ENCODE assay signal across 21 mouse cellular contexts in the genomic region with DNA sequence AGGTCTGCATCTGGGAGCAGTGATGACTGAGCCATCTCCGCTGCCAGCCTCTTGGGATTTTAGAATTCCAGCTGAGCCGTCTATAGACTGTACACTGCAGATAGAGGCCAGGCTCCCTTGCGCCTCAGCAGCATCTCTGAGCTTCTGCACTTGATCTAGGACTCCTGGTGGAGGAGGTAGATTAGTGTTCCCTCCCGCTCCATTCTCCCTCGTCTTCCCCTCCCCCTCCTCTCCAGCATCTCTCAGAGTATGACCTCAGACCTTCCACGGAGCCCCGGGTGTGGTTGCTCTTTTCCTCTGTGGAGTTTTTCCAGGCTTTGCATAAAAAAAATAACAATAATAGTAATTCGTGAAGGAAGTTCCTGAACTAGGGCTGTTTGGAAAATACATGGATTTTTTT.
A peak's percentile ranks its signal among the peaks of the same experiment; 100 is the strongest.
DNase-seq lines count a peak whose midpoint lies in the region; ATAC-seq and TF ChIP-seq lines count a peak whose summit lies in the region.
"Had no signal": no experiment of that assay in that cellular context is flagged by ENCODE, and none has a peak within 500 bp of the region (broad histone marks: within the 10 kb centered on the region; RNA-seq: fewer than 3 reads in every experiment).

No protein-coding gene starts in this region.

- ATAC-seq in lung, postnatal 0 days, result 0 out of 2 replicates have a peak, but pooled peaks have one; percentile 30
- ATAC-seq in forebrain, postnatal 0 days, result no peak
- ATAC-seq: forebrain, embryonic 13.5 days; hindbrain, embryonic 16.5 days; inflammation-experienced regulatory T-cells, adult 6 months had no signal

- WGBS in heart, embryonic 10.5 days, result 22% methylated on average over 8 of the region's 8 CpGs
- 35% methylated on average over 8 of the region's 8 CpGs for WGBS in lung, postnatal 0 days
- WGBS in forebrain, postnatal 0 days, result 41% methylated on average over 8 of the region's 8 CpGs

- H3K27me3 ChIP-seq in heart, embryonic 10.5 days (ENCODE audit: insufficient read depth, poor library complexity, severe bottlenecking), result 0 out of 2 replicates have a peak, but pooled peaks cover 3% of the 10 kb centered on the region
- no peaks in the 10 kb centered on the region for H3K27me3 ChIP-seq in lung, postnatal 0 days (replicated peaks; ENCODE audit: insufficient read depth, low read length)
- H3K27me3 ChIP-seq in forebrain, postnatal 0 days (ENCODE audit: insufficient read depth, low read length), result no peaks in the 10 kb centered on the region
- H3K27me3 ChIP-seq: forebrain, embryonic 13.5 days; hindbrain, embryonic 12.5 days had no signal

- no peaks in the 10 kb centered on the region for H3K9me3 ChIP-seq in heart, embryonic 10.5 days
- peaks cover 1% of the 10 kb centered on the region; the same call in 1 of the 2 replicates for H3K9me3 ChIP-seq in lung, postnatal 0 days (ENCODE audit: low read length)
- H3K9me3 ChIP-seq in forebrain, postnatal 0 days (ENCODE audit: low read length), result 0 out of 2 replicates have a peak, but pooled peaks cover under 1% of the 10 kb centered on the region
- H3K9me3 ChIP-seq: embryonic facial prominence, embryonic 10.5 days; forebrain, embryonic 13.5 days; G1E; hindbrain, embryonic 12.5 days had no signal

- no peak for TF ChIP-seq EP300 in lung, postnatal 0 days (IDR thresholded peaks at IDR 0.05)

- no peak for TF ChIP-seq CTCF in lung, postnatal 0 days (IDR thresholded peaks at IDR 0.05)
- no peak for TF ChIP-seq CTCF in forebrain, postnatal 0 days (IDR thresholded peaks at IDR 0.05; ENCODE audit: low read depth)

- peaks cover 24% of the 10 kb centered on the region for H3K4me1 ChIP-seq in heart, embryonic 10.5 days
- no peaks in the 10 kb centered on the region for H3K4me1 ChIP-seq in lung, postnatal 0 days (ENCODE audit: insufficient read depth, low read depth, low read length)
- H3K4me1 ChIP-seq in forebrain, postnatal 0 days (ENCODE audit: insufficient read depth), result no peaks in the 10 kb centered on the region
- H3K4me1 ChIP-seq: forebrain, embryonic 13.5 days had no signal

- DNase-seq in heart, embryonic 10.5 days (ENCODE audit: low spot score), result no peak
- DNase-seq in heart, postnatal 25 days (ENCODE audit: low spot score), result no peak
- DNase-seq in lung, postnatal 0 days (ENCODE audit: low spot score), result peak; percentile 35
- DNase-seq in lung, postnatal 10 days, result no peak
- peak; percentile 61 for DNase-seq in MN1 (ENCODE audit: low spot score)
- peak; percentile 33 for DNase-seq in ZHBTc4 (ENCODE audit: low read depth, low spot score)
- no peak for DNase-seq in forebrain, postnatal 0 days
- DNase-seq: adrenal gland, adult 2 months; adrenal gland, postnatal 25 days; cerebellum, adult 18-20 months; cerebellum, adult 9-11 months; gastrocnemius, postnatal 10 days; kidney, adult 11 months; kidney, adult 9 months had no signal

- H3K9ac ChIP-seq in lung, postnatal 0 days (replicated peaks; ENCODE audit: low read depth), result no peak overlapping the region
- no peak overlapping the region for H3K9ac ChIP-seq in forebrain, postnatal 0 days
- H3K9ac ChIP-seq: forebrain, embryonic 13.5 days; hindbrain, embryonic 12.5 days had no signal

- H3K36me3 ChIP-seq in heart, embryonic 10.5 days, result no peaks in the 10 kb centered on the region
- no peaks in the 10 kb centered on the region for H3K36me3 ChIP-seq in lung, postnatal 0 days (ENCODE audit: insufficient read depth, low read length)
- H3K36me3 ChIP-seq in forebrain, postnatal 0 days (ENCODE audit: insufficient read depth), result no peaks in the 10 kb centered on the region
- H3K36me3 ChIP-seq: embryonic facial prominence, embryonic 10.5 days; G1E; hindbrain, embryonic 12.5 days had no signal

- intact Hi-C loops in heart, postnatal 25 days (cut with DNase I), result no loop called here

- no peak overlapping the region for H3K4me2 ChIP-seq in lung, postnatal 0 days (replicated peaks; ENCODE audit: low read depth, low read length)
- no peak overlapping the region for H3K4me2 ChIP-seq in forebrain, postnatal 0 days (ENCODE audit: low read depth)
- H3K4me2 ChIP-seq: forebrain, embryonic 13.5 days; heart, embryonic 11.5 days; hindbrain, embryonic 12.5 days had no signal

- peak overlapping the region; percentile 36; the same call in 1 of the 2 replicates for H3K27ac ChIP-seq in heart, embryonic 10.5 days
- no peak overlapping the region for H3K27ac ChIP-seq in lung, postnatal 0 days (ENCODE audit: low read length)
- no peak overlapping the region for H3K27ac ChIP-seq in forebrain, postnatal 0 days (ENCODE audit: low read depth, low read length)
- H3K27ac ChIP-seq: embryonic facial prominence, embryonic 10.5 days; forebrain, embryonic 13.5 days; hindbrain, embryonic 12.5 days had no signal

- no peak overlapping the region for H3K4me3 ChIP-seq in heart, embryonic 10.5 days
- no peak overlapping the region for H3K4me3 ChIP-seq in lung, postnatal 0 days (ENCODE audit: low read depth, low read length)
- no peak overlapping the region for H3K4me3 ChIP-seq in forebrain, postnatal 0 days (ENCODE audit: low read depth, low read length)
- H3K4me3 ChIP-seq: embryonic facial prominence, embryonic 10.5 days; forebrain, embryonic 13.5 days; hindbrain, embryonic 12.5 days had no signal

Comparison
In these comparisons a context has a peak if more than half of its experiments do, and no peak if none do; other contexts are left out.
1. DNase-seq: peak in lung, postnatal 0 days (single experiment), MN1 (single experiment) and ZHBTc4 (single experiment); none in heart, embryonic 10.5 days (single experiment), heart, postnatal 25 days (single experiment), lung, postnatal 10 days (single experiment) and forebrain, postnatal 0 days (single experiment).